ENCODE assay signal across 22 mouse cellular contexts in genomic region chr9:71582771-71583170, GRCm38 (mm10). TPM values are rescaled to one million over a fixed set of nuclear protein-coding genes. Genes with fewer than 3 reads are reported as not detected.
DNase-seq lines count a peak whose midpoint lies in the region; ATAC-seq and TF ChIP-seq lines count a peak whose summit lies in the region.
"Had no signal": no experiment of that assay in that cellular context is flagged by ENCODE, and none has a peak within 500 bp of the region (broad histone marks: within the 10 kb centered on the region; RNA-seq: fewer than 3 reads in every experiment).

No protein-coding gene starts in this region.

- DNase-seq in adrenal gland, adult (ENCODE audit: inconsistent age in 2 of 2, low spot score in 1 of 2) = peak; percentile 47 to 74
- DNase-seq in adrenal gland, adult 18-20 months (ENCODE audit: low spot score in 2 of 2) = no peak
- DNase-seq in gastrocnemius, adult 2 months = no peak
- DNase-seq in gastrocnemius, postnatal 4 days (ENCODE audit: low spot score in 2 of 2) = no peak
- DNase-seq in heart, postnatal 0 days (ENCODE audit: low spot score) = no peak
- no peak for DNase-seq in heart, postnatal 36 days
- peak; percentile 6 for DNase-seq in midbrain, embryonic 11.5 days (ENCODE audit: low spot score, missing footprints)
- no peak for DNase-seq in midbrain, embryonic 14.5 days
- DNase-seq: B cell, adult 2 months; cerebellum, adult 11 months; cerebellum, adult 8-10 months; cerebellum, postnatal 14 days; embryo, embryonic 11 days; gastrocnemius, postnatal 10 days; kidney, adult 18-20 months had no signal

- no peaks in the 10 kb centered on the region; the same call in 1 of the 2 replicates for H3K9me3 ChIP-seq in heart, postnatal 0 days (replicated peaks; ENCODE audit: control insufficient read depth, low read length)
- H3K9me3 ChIP-seq in midbrain, embryonic 11.5 days (ENCODE audit: control insufficient read depth, low read length) = no peaks in the 10 kb centered on the region
- H3K9me3 ChIP-seq in midbrain, embryonic 14.5 days (ENCODE audit: control insufficient read depth, low read length) = no peaks in the 10 kb centered on the region
- H3K9me3 ChIP-seq: embryonic facial prominence, embryonic 15.5 days; G1E; heart, embryonic 15.5 days had no signal

- TF ChIP-seq EP300 in heart, postnatal 0 days (IDR thresholded peaks at IDR 0.05; ENCODE audit: low read depth) = no peak

- no peak overlapping the region for H3K9ac ChIP-seq in heart, postnatal 0 days (replicated peaks; ENCODE audit: low read depth, low read length)
- no peak overlapping the region for H3K9ac ChIP-seq in midbrain, embryonic 11.5 days (ENCODE audit: low read length)
- H3K9ac ChIP-seq in midbrain, embryonic 14.5 days (replicated peaks; ENCODE audit: low read length) = no peak overlapping the region
- H3K9ac ChIP-seq: embryonic facial prominence, embryonic 15.5 days; forebrain, embryonic 15.5 days; heart, embryonic 15.5 days; hindbrain, embryonic 13.5 days had no signal

- 38% methylated on average over 1 of the region's 1 CpGs for WGBS in heart, postnatal 0 days
- WGBS in midbrain, embryonic 11.5 days = 70% methylated on average over 1 of the region's 1 CpGs
- WGBS in midbrain, embryonic 14.5 days = 78% methylated on average over 1 of the region's 1 CpGs

- no peak overlapping the region for H3K4me3 ChIP-seq in gastrocnemius, adult 2 months
- H3K4me3 ChIP-seq in heart, postnatal 0 days (ENCODE audit: low read depth, low read length) = no peak overlapping the region
- no peak overlapping the region for H3K4me3 ChIP-seq in midbrain, embryonic 11.5 days (ENCODE audit: low read depth, low read length)
- no peak overlapping the region for H3K4me3 ChIP-seq in midbrain, embryonic 14.5 days (replicated peaks; ENCODE audit: low read depth, low read length)
- H3K4me3 ChIP-seq: embryonic facial prominence, embryonic 15.5 days; forebrain, embryonic 15.5 days; heart, embryonic 15.5 days; hindbrain, embryonic 13.5 days had no signal

- intact Hi-C loops in gastrocnemius, adult 2 months (cut with DNase I) = no loop called here
- intact Hi-C loops in heart, postnatal 36 days (cut with DNase I) = no loop called here

- H3K4me1 ChIP-seq in heart, postnatal 0 days (ENCODE audit: control insufficient read depth, insufficient read depth) = peaks cover 40% of the 10 kb centered on the region
- no peaks in the 10 kb centered on the region for H3K4me1 ChIP-seq in midbrain, embryonic 11.5 days (ENCODE audit: control insufficient read depth, insufficient read depth, low read length)
- no peaks in the 10 kb centered on the region for H3K4me1 ChIP-seq in midbrain, embryonic 14.5 days (ENCODE audit: control insufficient read depth, insufficient read depth, low read length)
- H3K4me1 ChIP-seq: forebrain, embryonic 15.5 days had no signal

- H3K27ac ChIP-seq in gastrocnemius, adult 2 months = peak overlapping the region; percentile 46; the same call in 1 of the 2 replicates
- H3K27ac ChIP-seq in heart, postnatal 0 days (ENCODE audit: low read depth) = peak overlapping the region; percentile 47; the same call in 1 of the 2 replicates
- no peak overlapping the region for H3K27ac ChIP-seq in midbrain, embryonic 11.5 days (ENCODE audit: low read depth, low read length)
- no peak overlapping the region for H3K27ac ChIP-seq in midbrain, embryonic 14.5 days (replicated peaks; ENCODE audit: low read depth, low read length)
- H3K27ac ChIP-seq: embryonic facial prominence, embryonic 15.5 days; forebrain, embryonic 15.5 days; heart, embryonic 15.5 days; hindbrain, embryonic 13.5 days; hindbrain, postnatal 0 days had no signal

- ATAC-seq in heart, postnatal 0 days (ENCODE audit: insufficient read depth, low read depth) = no peak
- ATAC-seq in midbrain, embryonic 11.5 days (ENCODE audit: low FRiP score) = no peak
- no peak for ATAC-seq in midbrain, embryonic 14.5 days (ENCODE audit: low FRiP score, low TSS enrichment)
- ATAC-seq: CD4-positive, CD25-positive, alpha-beta regulatory T cell, adult 4 months; forebrain, embryonic 15.5 days; hindbrain, postnatal 0 days had no signal

- no peak for TF ChIP-seq CTCF in gastrocnemius, adult 2 months (IDR thresholded peaks at IDR 0.05)
- no peak for TF ChIP-seq CTCF in heart, postnatal 0 days (IDR thresholded peaks at IDR 0.05; ENCODE audit: low read depth)

- peaks cover 67% of the 10 kb centered on the region for H3K36me3 ChIP-seq in heart, postnatal 0 days (replicated peaks; ENCODE audit: control insufficient read depth, insufficient read depth, low read length)
- no peaks in the 10 kb centered on the region for H3K36me3 ChIP-seq in midbrain, embryonic 11.5 days (ENCODE audit: control insufficient read depth, insufficient read depth, low read length)
- no peaks in the 10 kb centered on the region for H3K36me3 ChIP-seq in midbrain, embryonic 14.5 days (ENCODE audit: control insufficient read depth, insufficient read depth, low read length)
- H3K36me3 ChIP-seq: embryonic facial prominence, embryonic 15.5 days; forebrain, embryonic 15.5 days; G1E; hindbrain, embryonic 13.5 days had no signal

- H3K4me2 ChIP-seq in heart, postnatal 0 days (ENCODE audit: low read depth, low read length) = no peak overlapping the region
- no peak overlapping the region for H3K4me2 ChIP-seq in midbrain, embryonic 11.5 days
- no peak overlapping the region for H3K4me2 ChIP-seq in midbrain, embryonic 14.5 days (ENCODE audit: low read length)
- H3K4me2 ChIP-seq: embryonic facial prominence, embryonic 15.5 days; forebrain, embryonic 15.5 days; heart, embryonic 15.5 days; hindbrain, embryonic 13.5 days had no signal

- H3K27me3 ChIP-seq in heart, postnatal 0 days (ENCODE audit: control insufficient read depth, insufficient read depth, low read length) = no peaks in the 10 kb centered on the region
- H3K27me3 ChIP-seq in midbrain, embryonic 11.5 days (ENCODE audit: control insufficient read depth, insufficient read depth, low read length) = no peaks in the 10 kb centered on the region
- H3K27me3 ChIP-seq in midbrain, embryonic 14.5 days (ENCODE audit: control insufficient read depth, insufficient read depth, low read length) = no peaks in the 10 kb centered on the region
- H3K27me3 ChIP-seq: embryonic facial prominence, embryonic 15.5 days; forebrain, embryonic 15.5 days; heart, embryonic 15.5 days; hindbrain, embryonic 13.5 days had no signal

RNA-seq across cellular contexts. Expression of gene Myzap, which starts 9.4 kb away (rescaled TPM):
- total RNA-seq in adrenal gland, adult 18-20 months (2021) = 10 to 100 TPM; 11.2 to 12.7 TPM
- total RNA-seq in gastrocnemius, adult 2 months (2021) = 1 to 10 TPM; 3.7 to 5.1 TPM
- 10 to 100 TPM; 25.0 to 33.2 TPM for total RNA-seq in gastrocnemius, postnatal 4 days (2021)
- total RNA-seq in heart, postnatal 0 days (2014; rRNA removed; ENCODE audit: low replicate concordance) = 196 and 240 TPM in 2 replicates
- 301 and 341 TPM in 2 replicates for polyA plus RNA-seq in heart, postnatal 0 days (2015; fragmentation: Nextera tagmentation; extraction: Ambion mirVana)
- total RNA-seq in heart, postnatal 36 days (2021) = 100 to 1,000 TPM; 401 to 451 TPM
- 4.5 and 6.9 TPM in 2 replicates for polyA plus RNA-seq in midbrain, embryonic 11.5 days (2014; fragmentation: Nextera tagmentation; extraction: Ambion mirVana)
- 1.3 and 2.2 TPM in 2 replicates for polyA plus RNA-seq in midbrain, embryonic 14.5 days (2014; fragmentation: Nextera tagmentation; extraction: Ambion mirVana)
- polyA plus RNA-seq: G1E had no signal

Comparison
In these comparisons a context has a peak if more than half of its experiments do, and no peak if none do; other contexts are left out.
1. DNase-seq: peak in adrenal gland, adult (2 of 2) and midbrain, embryonic 11.5 days (single experiment); none in adrenal gland, adult 18-20 months (0 of 2), gastrocnemius, adult 2 months (single experiment), gastrocnemius, postnatal 4 days (0 of 2), heart, postnatal 0 days (single experiment), heart, postnatal 36 days (0 of 2) and midbrain, embryonic 14.5 days (single experiment).
2. H3K27ac ChIP-seq: peak in gastrocnemius, adult 2 months (single experiment) and heart, postnatal 0 days (single experiment); none in midbrain, embryonic 11.5 days (single experiment) and midbrain, embryonic 14.5 days (single experiment).